Mouse (Mus musculus) retina, postnatal 1 day (tissue): ENCODE measurements around the gene Hist1h3b.

Experiments
- DNase-seq: peaks from one replicate; pipeline ENCODE4 v3.0.0-alpha.2; 2012

Gene Hist1h3b

DNA sequence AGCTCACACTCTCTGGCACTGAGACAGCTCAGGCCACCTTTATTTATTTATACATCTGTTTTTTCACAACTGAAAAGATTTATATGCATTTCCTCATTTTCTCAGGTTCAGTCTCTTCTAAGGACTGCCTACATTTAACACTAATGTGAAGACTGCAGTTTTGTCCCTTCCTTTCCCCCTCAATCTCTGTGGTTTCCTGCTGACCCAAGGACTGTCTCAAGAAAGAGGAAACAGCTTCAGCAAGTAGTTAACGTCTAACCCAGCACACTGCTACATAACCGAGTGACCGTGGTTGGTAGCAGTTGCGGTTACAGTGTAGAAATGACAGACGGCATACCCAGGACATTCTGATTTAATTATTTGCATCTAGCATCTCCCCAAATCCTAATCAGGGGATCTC lies 47.3 kb downstream of the Hist1h3b start:
- no peak for DNase-seq
